Mouse (Mus musculus) hindbrain, embryonic 11.5 days (tissue): Measurements from ENCODE around the gene Dram1. TPM values are rescaled to one million over a fixed set of nuclear protein-coding genes. Genes with fewer than 3 reads are reported as not detected.

Experiments used
- ATAC-seq: fragments of 200-750 bp; cut with Nextera tagmentation; 2 replicates; pipeline ENCODE4 v1.8.0; 2017; ENCODE audit warnings: mild to moderate bottlenecking, moderate TSS enrichment, moderate library complexity; ENCODE audit not compliant: low FRiP score
- DNase-seq: peaks from one replicate; pipeline ENCODE4 v3.0.0-alpha.2; 2015; ENCODE audit warnings: low spot score
- H3K27ac ChIP-seq: fragments of 300-500 bp; sonication (generic); 2 replicates; pipeline ENCODE4 v1.5.1; 2014; ENCODE audit warnings: mild to moderate bottlenecking, low read depth, low read length
- H3K27me3 ChIP-seq: fragments of 300-500 bp; sonication (generic); 2 replicates; pipeline ENCODE4 v1.6.1; 2014; ENCODE audit warnings: mild to moderate bottlenecking, low read length, moderate library complexity, mixed read lengths; ENCODE audit not compliant: control insufficient read depth, insufficient read depth
- H3K36me3 ChIP-seq: fragments of 300-500 bp; sonication (generic); 2 replicates; pipeline ENCODE4 v1.6.1; 2014; ENCODE audit warnings: mild to moderate bottlenecking, low read length, moderate library complexity, mixed read lengths; ENCODE audit not compliant: control insufficient read depth, insufficient read depth
- H3K4me1 ChIP-seq: fragments of 300-500 bp; sonication (generic); replicated peaks from 2 replicates; pipeline ENCODE4 v1.6.1; 2014; ENCODE audit warnings: low read length, mixed read lengths; ENCODE audit not compliant: control insufficient read depth, insufficient read depth
- H3K4me2 ChIP-seq: fragments of 300-500 bp; sonication (generic); replicated peaks from 2 replicates; pipeline ENCODE4 v1.6.1; 2014; ENCODE audit warnings: mild to moderate bottlenecking, low read depth, low read length
- H3K4me3 ChIP-seq: fragments of 300-500 bp; sonication (generic); 2 replicates; pipeline ENCODE4 v1.5.1; 2014; ENCODE audit warnings: low read depth, low read length
- H3K9ac ChIP-seq: fragments of 300-500 bp; sonication (generic); 2 replicates; pipeline ENCODE4 v1.6.1; 2014; ENCODE audit warnings: low read depth, low read length
- H3K9me3 ChIP-seq: fragments of 300-500 bp; sonication (generic); 2 replicates; pipeline ENCODE4 v1.6.1; 2016; ENCODE audit warnings: low read length; ENCODE audit not compliant: control insufficient read depth
- WGBS: fragments of 180-500 bp; shearing (Covaris S2); extraction: QIAGEN DNeasy Blood & Tissue Kit; methylation state at CpG from one replicate; pipeline ENCODE4 v1.1.7; 2014; 5-methylcytosine and 5-hydroxymethylcytosine counted together
- polyA plus RNA-seq: library from polyadenylated mRNA; unstranded; fragments of >200 nt; fragmentation: Nextera tagmentation; extraction: Ambion mirVana; gene quantifications from 2 replicates; pipeline ENCODE4 v1.2.1, GENCODE M21; 2014

The Dram1 gene
- polyA plus RNA-seq, 1 experiment from 2014 or later, result 1.0 TPM

DNA sequence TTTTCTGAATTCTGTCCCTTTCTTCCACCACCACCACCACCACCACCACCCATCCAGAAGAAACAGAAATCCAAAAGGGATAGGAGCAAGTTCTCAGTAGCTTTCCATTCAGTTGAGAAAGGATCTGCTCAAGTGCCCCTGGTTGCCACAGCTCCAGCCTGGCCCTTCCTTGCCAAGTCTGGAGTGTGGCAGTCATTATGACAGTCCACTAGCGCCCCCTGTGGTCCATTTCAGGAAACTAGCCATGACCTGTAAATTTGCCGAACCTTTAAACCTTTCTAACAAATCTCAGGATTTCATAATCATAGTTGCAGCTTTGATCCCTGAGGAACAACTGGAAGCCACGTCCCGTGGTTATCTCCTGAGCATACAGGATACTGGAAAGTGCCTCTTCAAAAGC lies 74.6 kb downstream of the Dram1 start:
- H3K4me1 ChIP-seq, result no peaks in the 10 kb centered on the region
- ATAC-seq, result no peak
- H3K4me2 ChIP-seq, result no peak overlapping the region
- peak; percentile 84 for DNase-seq
- no peaks in the 10 kb centered on the region for H3K36me3 ChIP-seq
- no peak overlapping the region for H3K4me3 ChIP-seq
- H3K27me3 ChIP-seq, result no peaks in the 10 kb centered on the region
- no peak overlapping the region for H3K9ac ChIP-seq
- no peaks in the 10 kb centered on the region for H3K9me3 ChIP-seq
- WGBS, result 9% methylated on average over 4 of the region's 4 CpGs
- H3K27ac ChIP-seq, result no peak overlapping the region

DNA sequence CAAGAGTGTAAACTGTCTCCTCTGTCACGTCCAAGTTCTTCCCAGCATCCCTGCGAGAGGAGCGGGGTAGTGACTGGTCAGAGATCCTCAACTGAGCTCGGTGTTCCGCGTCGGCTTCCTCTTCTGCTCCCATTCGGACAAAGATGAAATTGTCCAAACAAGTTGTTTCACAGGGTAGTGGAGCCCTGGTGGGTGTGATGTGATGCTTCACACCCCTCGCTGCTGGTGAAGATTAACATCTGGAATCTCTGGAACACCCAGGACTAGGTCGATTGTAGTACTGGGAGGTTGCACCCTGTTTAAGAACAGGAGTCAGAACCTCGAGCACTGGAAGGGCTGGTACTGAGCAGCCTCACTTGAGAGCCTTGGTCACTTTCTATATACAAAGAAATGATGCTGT lies 75.8 kb downstream of the Dram1 start:
- Histone ChIP-seq H3K4me2 (no peak overlapping the region), H3K9ac (no peak overlapping the region), H3K4me1 (no peaks in the 10 kb centered on the region), H3K27me3 (no peaks in the 10 kb centered on the region), H3K4me3 (no peak overlapping the region), H3K9me3 (no peaks in the 10 kb centered on the region), H3K36me3 (no peaks in the 10 kb centered on the region), H3K27ac (no peak overlapping the region)
- WGBS, result 81% methylated on average over 11 of the region's 11 CpGs
- DNase-seq (no peak), ATAC-seq (no peak)

- no peak overlapping the region for H3K27ac ChIP-seq
- no peak overlapping the region for H3K4me3 ChIP-seq
- ATAC-seq, result no peak
- no peak overlapping the region for H3K4me2 ChIP-seq
- H3K9ac ChIP-seq, result no peak overlapping the region
- H3K4me1 ChIP-seq, result no peaks in the 10 kb centered on the region
- 84% methylated on average over 6 of the region's 6 CpGs for WGBS
- no peaks in the 10 kb centered on the region for H3K36me3 ChIP-seq
- H3K27me3 ChIP-seq, result no peaks in the 10 kb centered on the region
- no peak for DNase-seq
- no peaks in the 10 kb centered on the region for H3K9me3 ChIP-seq
Observed at GRCm38 (mm10) chr10:88301802-88302470, 76.9 kb downstream of the Dram1 start.

GRCm38 (mm10) chr10:88296991-88297390 lies 81.9 kb downstream of the Dram1 start:
- H3K9ac ChIP-seq, result no peak overlapping the region
- H3K27ac ChIP-seq, result no peak overlapping the region
- H3K27me3 ChIP-seq, result no peaks in the 10 kb centered on the region
- ATAC-seq (no peak), DNase-seq (no peak)
- 75% methylated on average over 10 of the region's 10 CpGs for WGBS
- no peak overlapping the region for H3K4me3 ChIP-seq
- H3K4me2 ChIP-seq, result no peak overlapping the region
- no peaks in the 10 kb centered on the region for H3K36me3 ChIP-seq
- H3K9me3 ChIP-seq, result no peaks in the 10 kb centered on the region
- no peaks in the 10 kb centered on the region for H3K4me1 ChIP-seq

DNA sequence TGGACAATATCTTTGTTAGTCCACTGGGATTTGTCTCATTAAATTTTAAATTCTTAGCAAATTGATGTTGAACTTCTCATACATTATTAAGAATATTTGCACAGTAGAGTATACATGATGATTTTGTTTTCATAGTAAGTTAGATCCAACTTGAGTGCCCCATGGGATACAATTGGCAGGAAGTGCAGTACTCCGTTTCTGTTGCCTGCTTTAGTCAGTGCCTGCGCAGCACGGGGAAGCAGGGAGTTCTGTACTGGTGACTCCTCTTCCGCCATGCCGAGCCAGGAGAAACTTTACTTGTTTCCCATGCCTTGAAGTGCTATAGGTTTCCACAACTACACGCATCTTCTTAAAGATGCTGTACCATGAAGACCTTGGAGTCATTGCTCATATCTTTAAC lies 83.8 kb downstream of the Dram1 start:
- H3K4me2 ChIP-seq, result no peak overlapping the region
- ATAC-seq, result no peak
- no peak overlapping the region for H3K4me3 ChIP-seq
- H3K4me1 ChIP-seq, result no peaks in the 10 kb centered on the region
- H3K9ac ChIP-seq, result no peak overlapping the region
- DNase-seq, result no peak
- no peak overlapping the region for H3K27ac ChIP-seq
- WGBS, result 95% methylated on average over 6 of the region's 6 CpGs
- no peaks in the 10 kb centered on the region for H3K27me3 ChIP-seq
- no peaks in the 10 kb centered on the region for H3K36me3 ChIP-seq
- no peaks in the 10 kb centered on the region for H3K9me3 ChIP-seq

DNA sequence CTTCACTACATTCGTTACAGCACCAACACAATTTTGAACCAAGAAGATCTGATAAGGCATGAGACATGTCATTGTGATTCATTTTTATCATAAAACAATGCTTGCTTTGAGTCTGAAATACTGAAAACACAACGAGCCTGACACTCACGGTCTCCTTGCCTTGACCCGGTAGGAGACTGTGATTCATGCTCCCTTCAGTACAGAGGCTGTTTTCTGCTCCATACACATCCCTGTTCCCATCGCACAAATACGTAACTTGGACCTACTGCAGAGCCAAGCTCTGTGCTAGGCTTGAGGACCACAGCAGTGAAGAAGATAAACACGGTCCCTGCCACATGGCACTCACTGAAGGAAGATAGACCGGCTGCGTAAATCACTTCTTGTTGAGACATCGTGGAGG lies 90.8 kb downstream of the Dram1 start:
- WGBS, result 94% methylated on average over 10 of the region's 10 CpGs
- H3K4me1 ChIP-seq, result no peaks in the 10 kb centered on the region
- no peak for ATAC-seq
- H3K9me3 ChIP-seq, result no peaks in the 10 kb centered on the region
- no peak for DNase-seq
- no peaks in the 10 kb centered on the region for H3K36me3 ChIP-seq
- no peak overlapping the region for H3K4me2 ChIP-seq
- no peak overlapping the region for H3K4me3 ChIP-seq
- no peak overlapping the region for H3K27ac ChIP-seq
- no peaks in the 10 kb centered on the region for H3K27me3 ChIP-seq
- H3K9ac ChIP-seq, result no peak overlapping the region

GRCm38 (mm10) chr10:88287261-88287660 lies 91.6 kb downstream of the Dram1 start:
- Histone ChIP-seq H3K36me3 (no peaks in the 10 kb centered on the region), H3K9me3 (no peaks in the 10 kb centered on the region), H3K9ac (no peak overlapping the region), H3K4me2 (no peak overlapping the region), H3K4me1 (no peaks in the 10 kb centered on the region), H3K27ac (no peak overlapping the region), H3K27me3 (no peaks in the 10 kb centered on the region), H3K4me3 (no peak overlapping the region)
- DNase-seq (no peak), ATAC-seq (no peak)
- 83% methylated on average over 8 of the region's 8 CpGs for WGBS

DNA sequence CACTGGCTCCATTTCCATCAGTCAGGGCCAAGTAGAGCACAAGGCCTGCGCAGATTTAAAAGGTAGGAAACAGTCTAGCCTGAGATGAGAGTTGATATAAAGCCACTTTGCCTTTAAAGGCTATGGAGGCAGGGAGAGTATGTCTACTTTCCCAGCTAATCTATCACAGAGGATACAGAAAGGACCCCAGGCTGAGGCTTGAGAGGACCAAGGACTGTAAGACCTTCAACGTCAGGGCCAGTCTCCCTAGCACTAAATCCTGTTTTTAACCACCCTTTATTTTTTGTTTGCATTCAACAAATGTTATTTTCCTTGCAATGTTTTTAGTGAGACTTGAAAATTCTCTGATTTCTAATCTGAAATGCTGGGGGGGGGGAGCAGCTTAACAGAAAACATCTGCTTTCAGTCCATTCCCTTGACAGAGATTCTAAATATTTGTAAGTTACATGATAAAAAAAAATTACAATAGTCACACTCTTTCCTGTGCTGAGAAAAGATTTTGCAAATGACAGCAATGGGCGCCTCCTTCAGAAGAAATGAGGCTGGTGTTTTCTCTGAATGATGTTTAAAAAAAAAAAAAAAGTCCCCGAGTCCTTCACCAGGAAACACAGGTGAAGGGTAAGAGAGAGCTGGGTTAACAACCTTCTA lies 94.4 kb downstream of the Dram1 start:
- Histone ChIP-seq H3K4me3 (no peak overlapping the region), H3K27ac (no peak overlapping the region), H3K36me3 (no peaks in the 10 kb centered on the region), H3K4me1 (no peaks in the 10 kb centered on the region), H3K9me3 (no peaks in the 10 kb centered on the region), H3K27me3 (no peaks in the 10 kb centered on the region), H3K9ac (no peak overlapping the region), H3K4me2 (no peak overlapping the region)
- WGBS, result 88% methylated on average over 4 of the region's 4 CpGs
- DNase-seq, result no peak
- ATAC-seq, result no peak

- Histone ChIP-seq H3K36me3 (no peaks in the 10 kb centered on the region), H3K4me2 (no peak overlapping the region), H3K4me3 (no peak overlapping the region), H3K27me3 (no peaks in the 10 kb centered on the region), H3K9ac (no peak overlapping the region), H3K9me3 (no peaks in the 10 kb centered on the region), H3K27ac (no peak overlapping the region), H3K4me1 (no peaks in the 10 kb centered on the region)
- DNase-seq, result no peak
- 87% methylated on average over 3 of the region's 3 CpGs for WGBS
- no peak for ATAC-seq
Observed at GRCm38 (mm10) chr10:88281699-88282098, 97.2 kb downstream of the Dram1 start.
